8 mouse cellular contexts compared by ENCODE assay signal in the genomic region with DNA sequence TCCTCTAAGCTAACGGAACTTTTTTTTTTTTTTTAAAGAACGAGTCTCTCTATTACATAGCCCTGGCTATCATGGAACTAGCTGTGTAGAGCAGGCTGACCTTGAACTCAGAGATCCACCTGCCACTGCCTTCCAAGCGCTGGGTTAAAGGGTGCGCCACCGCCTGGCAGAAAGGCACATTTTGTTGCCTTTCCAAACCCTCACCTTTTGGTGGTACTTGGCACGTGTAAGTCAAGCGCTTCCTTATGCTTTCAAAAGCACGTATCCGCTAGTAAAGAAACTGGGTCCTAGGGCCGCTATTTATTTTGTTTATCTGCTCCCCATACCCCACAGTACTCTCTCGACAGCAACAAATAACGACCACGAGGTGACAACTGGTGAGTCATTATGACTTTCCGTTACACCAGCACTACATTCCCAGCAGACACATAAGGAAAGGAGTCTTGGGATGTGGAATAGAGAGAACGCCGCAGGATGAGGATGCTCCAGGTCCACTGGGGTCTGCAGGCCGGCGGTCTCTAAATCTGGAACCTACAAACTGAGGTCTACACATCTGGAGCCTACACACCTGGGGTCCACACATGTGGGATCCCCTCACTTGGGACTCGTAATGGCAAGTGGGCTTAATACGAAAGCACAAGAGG. TPM values are rescaled to one million over a fixed set of nuclear protein-coding genes. Genes with fewer than 3 reads are reported as not detected.
DNase-seq lines count a peak whose midpoint lies in the region; ATAC-seq lines count a peak whose summit lies in the region.

No protein-coding gene starts in this region.

- H3K27ac ChIP-seq in embryonic facial prominence, embryonic 10.5 days (replicated peaks), result peak overlapping the region; percentile 99
- peak overlapping the region; percentile 88 for H3K27ac ChIP-seq in limb, embryonic 13.5 days
- H3K27ac ChIP-seq in midbrain, embryonic 15.5 days, result peak overlapping the region; percentile 88

- H3K4me1 ChIP-seq in embryonic facial prominence, embryonic 10.5 days, result peaks cover 13% of the 10 kb centered on the region; the same call in 1 of the 2 replicates
- H3K4me1 ChIP-seq in limb, embryonic 13.5 days, result peaks cover 4% of the 10 kb centered on the region
- H3K4me1 ChIP-seq in midbrain, embryonic 15.5 days, result peaks cover 9% of the 10 kb centered on the region

- peak overlapping the region; percentile 87 for H3K4me2 ChIP-seq in limb, embryonic 13.5 days (replicated peaks)
- H3K4me2 ChIP-seq in midbrain, embryonic 15.5 days, result peak overlapping the region; percentile 58

- H3K9ac ChIP-seq in limb, embryonic 13.5 days, result peak overlapping the region; percentile 89
- peak overlapping the region; percentile 74 for H3K9ac ChIP-seq in midbrain, embryonic 15.5 days

- ATAC-seq in limb, embryonic 13.5 days (ENCODE audit: low FRiP score, low read depth), result peak; percentile 60
- ATAC-seq in midbrain, embryonic 15.5 days (replicated peaks), result peak; percentile 7; the same call in 1 of the 2 replicates

- 4% methylated on average over 20 of the region's 20 CpGs for WGBS in embryonic facial prominence, embryonic 10.5 days
- 2% methylated on average over 20 of the region's 20 CpGs for WGBS in limb, embryonic 13.5 days
- 4% methylated on average over 20 of the region's 20 CpGs for WGBS in midbrain, embryonic 15.5 days

- H3K4me3 ChIP-seq in embryonic facial prominence, embryonic 10.5 days, result peak overlapping the region; percentile 90
- H3K4me3 ChIP-seq in limb, embryonic 13.5 days, result peak overlapping the region; percentile 74
- H3K4me3 ChIP-seq in midbrain, embryonic 15.5 days, result peak overlapping the region; percentile 69

- H3K27me3 ChIP-seq in embryonic facial prominence, embryonic 10.5 days (replicated peaks; ENCODE audit: low read depth, poor library complexity, severe bottlenecking), result peaks cover 4% of the 10 kb centered on the region; the same call in 1 of the 2 replicates
- H3K27me3 ChIP-seq in limb, embryonic 13.5 days, result 0 out of 2 replicates have a peak, but pooled peaks cover 2% of the 10 kb centered on the region
- H3K27me3 ChIP-seq in midbrain, embryonic 15.5 days (replicated peaks), result 0 out of 2 replicates have a peak, but pooled peaks cover 3% of the 10 kb centered on the region

- intact Hi-C loops in left cerebral cortex, postnatal 14 days (cut with DNase I), result no loop called here

- DNase-seq in CD4-positive helper T cell, adult 2 months (ENCODE audit: low read depth, low spot score), result peak; percentile 78
- DNase-seq in T-cell, adult 2 months (ENCODE audit: low spot score), result peak; percentile 77
- peak; percentile 45 for DNase-seq in embryonic facial prominence, embryonic 10.5 days (ENCODE audit: low spot score)
- DNase-seq in heart, postnatal 4 days, result peak; percentile 32
- peak; percentile 67 to 70 for DNase-seq in thymus, postnatal 10 days (ENCODE audit: low spot score in 2 of 2)
- DNase-seq in left cerebral cortex, postnatal 14 days (ENCODE audit: low spot score in 2 of 2), result no peak

- H3K9me3 ChIP-seq in embryonic facial prominence, embryonic 10.5 days, result no peaks in the 10 kb centered on the region
- H3K9me3 ChIP-seq in limb, embryonic 13.5 days, result no peaks in the 10 kb centered on the region
- no peaks in the 10 kb centered on the region for H3K9me3 ChIP-seq in midbrain, embryonic 15.5 days

- no peaks in the 10 kb centered on the region for H3K36me3 ChIP-seq in embryonic facial prominence, embryonic 10.5 days (replicated peaks)
- no peaks in the 10 kb centered on the region for H3K36me3 ChIP-seq in limb, embryonic 13.5 days
- no peaks in the 10 kb centered on the region for H3K36me3 ChIP-seq in midbrain, embryonic 15.5 days (replicated peaks)

RNA-seq across cellular contexts. Expression of a gene that starts 0.7 kb away (rescaled TPM):
- 23.0 and 24.9 TPM in 2 replicates for polyA plus RNA-seq in embryonic facial prominence, embryonic 10.5 days (2016; fragmentation: Nextera tagmentation; extraction: Ambion mirVana)
- total RNA-seq in heart, postnatal 4 days (2021), result 10 to 100 TPM; 17.7 to 18.7 TPM
- 15.6 and 15.9 TPM in 2 replicates for polyA plus RNA-seq in limb, embryonic 13.5 days (2015; fragmentation: Nextera tagmentation; extraction: Ambion mirVana)
- polyA plus RNA-seq in midbrain, embryonic 15.5 days (2015; fragmentation: Nextera tagmentation; extraction: Ambion mirVana), result 4.9 and 5.7 TPM in 2 replicates
- total RNA-seq in left cerebral cortex, postnatal 14 days (2021), result 10 to 100 TPM; 10.1 to 11.2 TPM

RNA-seq across cellular contexts. Expression of a gene that starts 19.3 kb away (rescaled TPM):
- 0.48 and 0.62 TPM in 2 replicates for polyA plus RNA-seq in embryonic facial prominence, embryonic 10.5 days (2016; fragmentation: Nextera tagmentation; extraction: Ambion mirVana)
- 1 to 10 TPM; 4.9 TPM for total RNA-seq in heart, postnatal 4 days (2021)
- polyA plus RNA-seq in limb, embryonic 13.5 days (2015; fragmentation: Nextera tagmentation; extraction: Ambion mirVana), result 1.6 and 2.0 TPM in 2 replicates
- polyA plus RNA-seq in midbrain, embryonic 15.5 days (2015; fragmentation: Nextera tagmentation; extraction: Ambion mirVana), result 0.73 and 0.89 TPM in 2 replicates
- 1 to 10 TPM; 2.0 to 2.7 TPM for total RNA-seq in left cerebral cortex, postnatal 14 days (2021)

RNA-seq across cellular contexts. Expression of a gene that starts 48.7 kb away (rescaled TPM):
- polyA plus RNA-seq in embryonic facial prominence, embryonic 10.5 days (2016; fragmentation: Nextera tagmentation; extraction: Ambion mirVana), result 7.2 and 7.3 TPM in 2 replicates
- total RNA-seq in heart, postnatal 4 days (2021), result 10 to 100 TPM; 17.0 to 18.5 TPM
- 6.8 and 7.8 TPM in 2 replicates for polyA plus RNA-seq in limb, embryonic 13.5 days (2015; fragmentation: Nextera tagmentation; extraction: Ambion mirVana)
- 12.4 and 12.6 TPM in 2 replicates for polyA plus RNA-seq in midbrain, embryonic 15.5 days (2015; fragmentation: Nextera tagmentation; extraction: Ambion mirVana)
- 10 to 100 TPM; 29.8 to 31.8 TPM for total RNA-seq in left cerebral cortex, postnatal 14 days (2021)

Comparison
In these comparisons a context has a peak if more than half of its experiments do, and no peak if none do; other contexts are left out.
1. DNase-seq: peak in CD4-positive helper T cell, adult 2 months (single experiment), T-cell, adult 2 months (single experiment), embryonic facial prominence, embryonic 10.5 days (single experiment), heart, postnatal 4 days (single experiment) and thymus, postnatal 10 days (2 of 2); none in left cerebral cortex, postnatal 14 days (0 of 2).
2. Peak in every context shown above with its lines, with median percentiles within 50 percentile points of each other: H3K27ac ChIP-seq and H3K4me3 ChIP-seq.